Mouse (Mus musculus): ENCODE measurements around the gene Pls3.

DNA sequence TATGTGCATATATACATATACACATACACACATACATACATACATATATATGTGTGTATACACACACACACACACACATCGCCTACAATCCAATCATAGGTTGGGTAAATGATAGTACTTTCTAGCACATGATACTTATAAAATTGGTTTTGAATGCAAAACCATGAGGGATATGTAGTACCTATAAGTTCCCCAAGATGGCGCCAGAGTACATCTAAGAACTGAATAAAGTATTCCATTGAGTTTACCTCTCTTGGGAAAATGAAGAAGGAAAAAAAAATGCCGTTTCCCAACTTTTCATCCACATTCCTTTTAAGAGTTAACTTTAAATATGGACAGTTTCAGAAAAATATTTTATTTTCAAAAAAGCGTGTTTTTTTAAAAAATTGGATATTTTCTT, 78.4 kb downstream of the Pls3 start:
- no peak for TF ChIP-seq POLR2A (IDR thresholded peaks at IDR 0.05; ENCODE audit: borderline replicate concordance, low read depth, low read length)
- TF ChIP-seq CTCF (IDR thresholded peaks at IDR 0.05; ENCODE audit: low read depth, low read length) = no peak
